Mouse (Mus musculus) erythroblast, embryonic 14.5 days (primary cell): ENCODE measurements around the gene Dab2ip.

Experiments
- GATA1 ChIP-seq: IDR thresholded peaks from 2 replicates; pipeline ENCODE4 v1.6.1; 2012; ENCODE audit warnings: low read length, inconsistent platforms, mixed read lengths
- TAL1 ChIP-seq: IDR thresholded peaks from 3 replicates; pipeline ENCODE4 v1.6.1; 2012; ENCODE audit warnings: low read length, inconsistent platforms, mixed read lengths

- no peak for TF ChIP-seq TAL1
- TF ChIP-seq GATA1: no peak
These were observed 57.9 kb downstream of the Dab2ip start for GRCm38 (mm10) chr2:35615977-35616376.
